Mouse (Mus musculus) retina, postnatal 7 days (tissue): ENCODE measurements around the gene Cdk8.

Experiments
- DNase-seq: peaks from one replicate; pipeline ENCODE4 v3.0.0-alpha.2; 2012; ENCODE audit warnings: low read depth, low spot score

Gene Cdk8

GRCm38 (mm10) chr5:146232816-146233215 is 1.8 kb downstream of the Cdk8 start:
- DNase-seq = no peak

- DNase-seq = no peak
Observed at GRCm38 (mm10) chr5:146234336-146234735, 3.3 kb downstream of the Cdk8 start.

- no peak for DNase-seq
Observed at GRCm38 (mm10) chr5:146238274-146238673, 7.2 kb downstream of the Cdk8 start.

GRCm38 (mm10) chr5:146240771-146241170 is 9.7 kb downstream of the Cdk8 start:
- no peak for DNase-seq

GRCm38 (mm10) chr5:146241202-146241601 is 10.2 kb downstream of the Cdk8 start:
- DNase-seq = no peak

GRCm38 (mm10) chr5:146245193-146245592 is 14.2 kb downstream of the Cdk8 start:
- no peak for DNase-seq

DNA sequence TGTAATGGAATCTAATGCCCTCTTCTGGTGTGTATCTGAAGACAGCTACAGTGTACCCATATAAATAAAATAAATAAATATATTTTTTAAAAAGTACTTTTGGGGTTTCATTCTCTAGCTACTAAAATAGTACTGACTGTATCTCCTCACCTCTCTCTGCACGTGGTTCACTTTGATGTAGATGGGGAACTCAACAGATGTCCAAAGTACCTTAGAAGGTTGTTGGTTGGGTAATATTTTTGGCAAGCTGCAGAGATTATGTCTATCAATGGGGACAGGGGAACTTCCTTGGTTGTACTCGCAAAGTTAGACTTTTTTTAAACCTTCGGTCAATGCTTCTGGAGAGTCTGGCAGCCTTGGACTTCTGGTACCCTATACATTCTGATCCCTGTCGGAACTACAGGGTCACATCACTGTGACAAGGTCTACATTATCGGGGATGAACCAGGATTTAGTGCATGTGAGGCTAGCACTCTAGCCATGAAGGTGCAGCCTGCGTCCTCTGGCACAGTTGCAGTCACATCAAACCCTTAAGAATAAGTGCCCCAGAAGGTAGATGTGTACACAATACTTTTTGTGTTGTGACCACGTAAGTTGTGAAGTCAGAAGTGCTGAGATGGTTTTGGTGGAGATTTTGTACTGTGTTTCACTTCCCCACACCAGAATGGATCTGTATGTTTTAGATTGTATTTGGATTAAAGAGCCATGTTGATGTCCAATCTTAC is 14.8 kb downstream of the Cdk8 start:
- no peak for DNase-seq

DNA sequence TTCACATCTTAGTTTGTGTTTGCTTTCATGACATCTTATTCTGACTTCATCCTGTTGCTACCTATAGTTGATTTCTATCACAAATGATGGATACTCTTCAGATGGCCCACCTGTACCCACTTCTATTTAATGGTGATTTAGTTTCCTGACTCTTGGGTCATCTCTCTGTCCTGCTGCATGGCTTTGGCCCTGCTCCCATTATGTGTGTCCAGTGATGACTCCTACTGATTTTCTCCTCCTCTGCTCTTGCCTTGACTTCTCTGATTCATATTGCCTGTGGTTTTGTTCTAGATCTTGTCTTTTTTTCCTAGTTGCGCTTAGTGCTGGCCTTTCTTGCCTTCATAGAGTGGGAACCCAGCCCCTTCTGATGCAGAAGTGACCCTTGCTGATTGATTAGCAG is 15.4 kb downstream of the Cdk8 start:
- DNase-seq = no peak

DNA sequence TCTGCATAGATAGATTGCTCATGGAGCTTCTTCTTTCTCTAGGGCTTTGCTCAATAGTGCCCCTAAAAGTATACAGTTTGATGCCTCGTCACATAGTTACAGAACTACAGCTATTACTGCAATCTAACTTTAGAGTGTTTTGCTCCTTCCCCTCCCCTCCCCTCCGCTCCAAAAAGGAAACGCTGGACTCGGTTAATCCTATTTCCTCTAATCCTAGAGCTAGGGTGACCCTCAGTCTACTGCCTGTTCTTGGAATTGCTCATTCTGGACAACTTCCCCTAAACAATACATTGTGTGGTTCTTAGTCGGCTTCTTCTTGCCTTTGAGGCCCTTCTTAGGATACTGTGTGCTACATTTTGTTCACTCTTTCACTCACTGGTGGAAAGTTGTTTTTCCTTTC is 16.7 kb downstream of the Cdk8 start:
- no peak for DNase-seq

GRCm38 (mm10) chr5:146248746-146249145 is 17.7 kb downstream of the Cdk8 start:
- DNase-seq = no peak

DNA sequence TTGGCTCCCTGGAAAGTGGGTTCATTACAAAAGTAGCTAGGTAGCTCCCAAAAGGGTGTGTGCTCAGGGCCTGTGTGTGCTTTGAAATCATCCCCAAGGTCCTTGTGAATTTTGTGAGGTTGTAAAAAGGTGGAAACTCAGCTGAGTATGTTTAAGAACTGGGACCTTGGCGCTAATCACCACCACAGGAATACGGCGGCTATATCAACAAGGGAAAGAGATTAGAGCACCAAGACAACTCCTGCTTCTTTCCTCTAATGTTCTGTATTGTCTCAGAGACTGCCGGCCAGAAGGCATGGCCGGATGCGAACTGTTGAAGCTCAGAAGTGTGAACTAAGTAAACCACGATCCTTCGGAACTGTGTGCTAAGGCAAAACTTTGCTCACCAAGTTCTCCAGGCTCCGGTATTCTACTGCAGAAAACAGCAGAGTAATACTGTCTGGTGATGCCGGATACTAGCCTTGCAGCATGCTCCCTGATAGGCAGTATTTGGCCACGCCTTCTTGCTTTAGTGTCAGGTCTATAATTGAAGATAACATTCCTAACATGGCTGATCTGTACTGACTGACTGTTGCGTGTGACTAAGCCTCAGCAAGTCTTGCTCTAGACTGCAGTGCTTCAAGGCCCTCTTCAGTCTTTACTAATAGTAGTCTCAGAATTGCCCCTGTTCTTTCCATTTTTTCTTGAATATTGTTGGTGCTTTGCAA is 19.5 kb downstream of the Cdk8 start:
- no peak for DNase-seq

GRCm38 (mm10) chr5:146251663-146252429 is 20.8 kb downstream of the Cdk8 start:
- DNase-seq = no peak

- no peak for DNase-seq
Observed at GRCm38 (mm10) chr5:146253644-146254043, 22.6 kb downstream of the Cdk8 start.

DNA sequence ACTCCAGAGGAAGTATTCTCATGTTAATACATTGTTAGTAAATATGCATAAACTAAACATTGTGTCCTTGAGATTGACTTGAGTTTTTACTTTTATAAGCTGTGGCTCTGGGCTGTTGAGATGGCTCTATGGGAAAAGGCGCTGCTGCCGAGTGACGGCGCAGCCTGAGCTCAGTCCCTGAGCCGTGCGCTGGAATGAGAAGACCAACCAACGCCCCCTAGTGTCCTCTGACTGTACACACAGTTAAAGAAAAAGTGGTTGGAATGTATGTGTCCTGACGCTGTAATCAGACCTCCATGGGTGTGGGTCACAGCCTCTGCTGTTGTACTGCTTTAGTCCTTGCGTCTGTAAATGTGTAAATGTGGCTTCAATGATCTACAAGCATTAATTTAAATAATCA is 29.0 kb downstream of the Cdk8 start:
- DNase-seq = no peak

DNA sequence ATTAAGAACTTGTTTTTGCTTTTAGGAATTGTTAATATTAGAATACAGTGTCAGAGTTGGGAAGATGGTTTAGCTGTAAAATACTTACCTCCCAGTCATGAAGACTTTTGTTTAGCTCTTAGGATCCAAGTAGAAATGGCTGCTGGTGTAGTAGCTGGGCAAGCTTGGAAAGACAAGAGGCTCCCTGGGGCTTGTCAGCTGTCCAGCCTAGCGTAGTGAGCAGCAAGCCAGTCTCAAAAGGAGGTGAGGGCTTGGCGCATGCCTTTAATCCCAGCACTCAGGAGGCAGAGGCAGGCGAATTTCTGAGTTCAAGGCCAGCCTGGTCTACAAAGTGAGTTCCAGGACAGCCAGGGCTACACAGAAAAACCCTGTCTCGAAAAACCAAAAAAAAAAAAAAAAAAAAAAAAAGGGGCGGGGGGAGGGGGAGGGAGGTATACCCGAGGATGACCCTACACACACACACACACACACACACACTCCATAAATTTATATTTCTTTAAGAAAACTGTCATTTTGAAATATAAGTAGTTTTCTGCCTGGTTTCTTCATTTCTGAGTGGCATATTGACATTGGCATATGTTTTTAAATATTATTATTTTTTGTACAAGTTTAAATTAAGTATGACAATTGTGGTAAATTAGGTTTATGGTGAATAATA is 35.0 kb downstream of the Cdk8 start:
- no peak for DNase-seq

DNA sequence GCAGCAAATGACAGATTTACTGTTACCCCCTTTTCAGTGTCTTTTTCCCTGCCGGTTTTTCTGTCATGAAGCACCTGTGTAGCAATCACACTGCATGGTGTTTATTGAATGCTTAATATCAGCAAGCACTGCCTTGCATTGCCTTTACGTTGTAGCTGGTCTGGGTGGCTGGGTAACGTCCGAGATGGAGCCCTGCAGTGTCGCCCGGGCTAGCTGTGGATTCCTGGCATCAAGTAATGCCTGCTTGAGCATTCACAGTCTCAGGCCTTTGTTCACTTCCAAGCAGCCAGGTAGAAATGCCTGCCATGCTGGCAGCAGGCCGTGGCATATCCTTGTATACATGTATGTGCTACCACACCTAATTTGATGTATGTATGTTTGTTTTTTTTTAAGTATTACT is 36.7 kb downstream of the Cdk8 start:
- no peak for DNase-seq

DNA sequence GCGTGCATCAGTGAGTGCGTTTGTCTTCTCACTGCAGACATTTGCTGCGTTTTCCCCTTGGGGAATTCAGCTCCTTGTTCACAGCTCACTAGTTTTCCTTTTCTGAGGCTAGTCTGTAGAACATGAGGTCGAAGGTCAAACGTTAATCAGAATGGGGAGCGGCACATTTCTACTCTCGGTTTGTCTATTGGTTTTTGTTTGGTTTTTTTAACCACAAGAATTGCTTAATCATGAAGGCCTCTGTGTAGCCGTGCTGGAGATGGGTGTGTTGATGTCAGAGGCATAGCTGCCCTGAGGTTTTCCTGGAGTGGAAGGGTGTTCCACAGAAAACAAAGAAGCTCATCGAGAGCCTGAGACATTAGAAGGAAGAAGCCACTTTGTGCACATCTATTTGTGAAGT is 39.6 kb downstream of the Cdk8 start:
- no peak for DNase-seq

GRCm38 (mm10) chr5:146271662-146272061 is 40.6 kb downstream of the Cdk8 start:
- DNase-seq = no peak

- DNase-seq = no peak
Observed at GRCm38 (mm10) chr5:146273096-146273495, 42.1 kb downstream of the Cdk8 start.

GRCm38 (mm10) chr5:146274420-146275045 is 43.5 kb downstream of the Cdk8 start:
- no peak for DNase-seq

DNA sequence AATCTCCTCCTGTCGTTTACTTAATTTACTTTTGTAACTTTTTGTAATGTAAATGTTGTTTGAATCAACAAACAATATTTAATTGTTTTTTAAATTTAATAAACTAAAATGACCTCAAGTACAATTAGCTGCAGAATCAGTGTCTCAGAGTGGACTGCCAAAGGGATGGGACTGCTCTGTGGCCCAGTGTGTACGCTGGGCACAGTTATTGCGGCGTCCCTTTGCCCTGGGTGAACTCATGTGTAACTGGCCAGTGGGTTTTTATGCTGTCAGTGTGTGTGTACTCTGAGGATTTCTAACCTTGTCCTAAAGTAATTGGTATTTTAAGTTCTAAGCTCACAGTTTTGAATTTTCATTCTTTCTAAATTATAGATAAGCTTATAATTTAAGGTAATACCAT is 46.5 kb downstream of the Cdk8 start:
- DNase-seq = no peak

DNA sequence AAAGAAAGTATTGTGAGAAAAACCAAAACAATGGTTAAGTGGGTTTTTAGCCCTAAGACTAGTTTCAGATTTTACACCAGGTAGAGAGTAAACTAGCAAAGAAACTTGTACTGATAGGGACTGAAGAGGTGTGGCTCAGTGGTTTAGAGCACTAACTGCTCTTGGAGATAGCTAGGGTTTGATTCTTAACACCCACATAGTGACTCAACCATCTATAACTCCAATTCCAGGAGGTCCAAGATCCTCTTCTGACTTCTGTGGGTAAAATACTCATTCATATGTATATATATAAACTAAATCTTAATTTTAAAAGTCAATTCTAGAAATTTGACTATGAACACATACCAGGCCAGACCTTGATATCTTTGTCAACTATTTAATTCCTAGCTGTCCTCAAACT is 49.0 kb downstream of the Cdk8 start:
- DNase-seq = no peak
